Mouse (Mus musculus) kidney, postnatal 10 days (tissue): ENCODE measurements around the gene Ralgds.

ENCODE experiments used
- DNase-seq: peaks from one replicate; pipeline ENCODE4 v3.0.0; 2021; ENCODE audit warnings: mixed read lengths

Gene Ralgds

GRCm38 (mm10) chr2:28569903-28570302 lies 57.0 kb downstream of the Ralgds start:
- no peak for DNase-seq

GRCm38 (mm10) chr2:28575341-28575740 lies 62.4 kb downstream of the Ralgds start:
- no peak for DNase-seq

GRCm38 (mm10) chr2:28576815-28577214 lies 63.9 kb downstream of the Ralgds start:
- no peak for DNase-seq

GRCm38 (mm10) chr2:28578003-28578402 lies 65.1 kb downstream of the Ralgds start:
- DNase-seq: peak; percentile 30

- DNase-seq: peak; percentile 91
Observed at GRCm38 (mm10) chr2:28582647-28583353, 69.9 kb downstream of the Ralgds start.

GRCm38 (mm10) chr2:28583651-28584050 lies 70.7 kb downstream of the Ralgds start, which contains the start of gene Gtf3c5:
Gene Gtf3c5 (minus strand): TSS chr2:28583751.
- DNase-seq: no peak

- DNase-seq: peak; percentile 89
Observed at GRCm38 (mm10) chr2:28585043-28585571, 72.2 kb downstream of the Ralgds start.

- DNase-seq: no peak
Observed at GRCm38 (mm10) chr2:28585730-28586129, 72.8 kb downstream of the Ralgds start.

GRCm38 (mm10) chr2:28588574-28588973 lies 75.6 kb downstream of the Ralgds start:
- no peak for DNase-seq

GRCm38 (mm10) chr2:28591479-28591878 lies 78.6 kb downstream of the Ralgds start:
- no peak for DNase-seq

- peak; percentile 82 for DNase-seq
Observed at GRCm38 (mm10) chr2:28592809-28593208, 79.9 kb downstream of the Ralgds start.

GRCm38 (mm10) chr2:28596021-28596420 lies 83.1 kb downstream of the Ralgds start:
- DNase-seq: no peak

GRCm38 (mm10) chr2:28596998-28597397 lies 84.1 kb downstream of the Ralgds start:
- DNase-seq: no peak

- DNase-seq: no peak
Observed at GRCm38 (mm10) chr2:28597733-28598547, 85.0 kb downstream of the Ralgds start.

GRCm38 (mm10) chr2:28598692-28599568 lies 86.0 kb downstream of the Ralgds start:
- no peak for DNase-seq

GRCm38 (mm10) chr2:28599569-28599900 lies 86.6 kb downstream of the Ralgds start:
- DNase-seq: no peak

- no peak for DNase-seq
Observed at GRCm38 (mm10) chr2:28601720-28602590, 89.0 kb downstream of the Ralgds start.
